Comparison of ENCODE assay signal across 15 mouse cellular contexts in genomic region chr7:34546609-34547316, GRCm38 (mm10).
A peak's percentile ranks its signal among the peaks of the same experiment; 100 is the strongest.
DNase-seq lines count a peak whose midpoint lies in the region; ATAC-seq and TF ChIP-seq lines count a peak whose summit lies in the region.
"Had no signal": no experiment of that assay in that cellular context is flagged by ENCODE, and none has a peak within 500 bp of the region (broad histone marks: within the 10 kb centered on the region; RNA-seq: fewer than 3 reads in every experiment).

No protein-coding gene starts in this region.

- in situ Hi-C loops in ES-E14 (cut with MboI; ENCODE audit: low sequenced_read_pairs in 2 of 2, unreplicated experiment in 2 of 2), result no loop called here

- H3K27ac ChIP-seq in kidney, postnatal 0 days, result no peak overlapping the region
- H3K27ac ChIP-seq in ES-E14 (ENCODE audit: insufficient read depth, low read depth, low read length, poor library complexity, severe bottlenecking), result peak overlapping the region; percentile 34
- no peak overlapping the region for H3K27ac ChIP-seq in embryonic facial prominence, embryonic 15.5 days (replicated peaks)
- H3K27ac ChIP-seq: forebrain, embryonic 13.5 days; lung, embryonic 15.5 days; midbrain, embryonic 15.5 days had no signal

- no peak overlapping the region for H3K9ac ChIP-seq in kidney, postnatal 0 days (ENCODE audit: low read depth, low read length)
- peak overlapping the region; percentile 78 for H3K9ac ChIP-seq in ES-E14 (ENCODE audit: insufficient read depth, low read depth, low read length, poor library complexity, severe bottlenecking)
- no peak overlapping the region for H3K9ac ChIP-seq in embryonic facial prominence, embryonic 15.5 days
- H3K9ac ChIP-seq: forebrain, embryonic 13.5 days; lung, embryonic 15.5 days; midbrain, embryonic 15.5 days had no signal

- 0 out of 2 replicates have a peak, but pooled peaks cover 3% of the 10 kb centered on the region for H3K4me1 ChIP-seq in kidney, postnatal 0 days (replicated peaks; ENCODE audit: insufficient read depth, low read length)
- peaks cover 0 to 5% of the 10 kb centered on the region in 2 experiments; a peak in 1 of 4 replicates for H3K4me1 ChIP-seq in ES-E14 (ENCODE audit: control insufficient read depth in 2 of 2, insufficient read depth in 2 of 2, low read length in 2 of 2, poor library complexity in 1 of 2)
- no peaks in the 10 kb centered on the region for H3K4me1 ChIP-seq in embryonic facial prominence, embryonic 15.5 days
- H3K4me1 ChIP-seq: lung, embryonic 15.5 days; midbrain, embryonic 15.5 days had no signal

- no peaks in the 10 kb centered on the region for H3K36me3 ChIP-seq in kidney, postnatal 0 days (ENCODE audit: insufficient read depth, low read length)
- peaks cover 3% of the 10 kb centered on the region; the same call in 1 of the 2 replicates for H3K36me3 ChIP-seq in ES-E14 (ENCODE audit: control insufficient read depth, insufficient read depth, low read length, poor library complexity, severe bottlenecking)
- H3K36me3 ChIP-seq in embryonic facial prominence, embryonic 15.5 days, result no peaks in the 10 kb centered on the region
- H3K36me3 ChIP-seq: lung, embryonic 15.5 days; midbrain, embryonic 15.5 days had no signal

- DNase-seq in kidney, postnatal 0 days (ENCODE audit: low spot score), result peak; percentile 44
- no peak for DNase-seq in kidney, postnatal 36 days
- DNase-seq in A20 (ENCODE audit: low read depth, low spot score) (peak; percentile 6), ES-E14 (ENCODE audit: low read depth, low spot score) (peak; percentile 77)
- DNase-seq in layer of hippocampus, adult 8-10 months (ENCODE audit: low spot score in 2 of 2), result no peak
- DNase-seq in layer of hippocampus, adult 9-10 months (ENCODE audit: low spot score), result no peak
- DNase-seq: cerebellum, adult 8-10 months; heart, adult 11 months; right cerebral cortex, postnatal 25 days; thymus, postnatal 4 days had no signal

- no peak overlapping the region for H3K4me3 ChIP-seq in kidney, postnatal 0 days (replicated peaks; ENCODE audit: low read depth, low read length)
- peak overlapping the region; percentile 65 to 100 for H3K4me3 ChIP-seq in ES-E14 (ENCODE audit: insufficient read depth in 1 of 2, low read depth in 1 of 2, low read length in 2 of 2, poor library complexity in 1 of 2, severe bottlenecking in 1 of 2)
- no peak overlapping the region for H3K4me3 ChIP-seq in embryonic facial prominence, embryonic 15.5 days (replicated peaks)
- H3K4me3 ChIP-seq: forebrain, embryonic 13.5 days; lung, embryonic 15.5 days; midbrain, embryonic 15.5 days had no signal

- H3K9me3 ChIP-seq in kidney, postnatal 0 days (replicated peaks; ENCODE audit: low read length), result no peaks in the 10 kb centered on the region
- no peaks in the 10 kb centered on the region for H3K9me3 ChIP-seq in ES-E14 (ENCODE audit: control insufficient read depth, insufficient read depth, low read depth, low read length)
- H3K9me3 ChIP-seq in embryonic facial prominence, embryonic 15.5 days (replicated peaks), result no peaks in the 10 kb centered on the region; the same call in 1 of the 2 replicates
- H3K9me3 ChIP-seq: lung, embryonic 15.5 days; midbrain, embryonic 15.5 days had no signal

- no peak overlapping the region for H3K4me2 ChIP-seq in kidney, postnatal 0 days (ENCODE audit: low read length)
- no peak overlapping the region for H3K4me2 ChIP-seq in embryonic facial prominence, embryonic 15.5 days (replicated peaks)
- H3K4me2 ChIP-seq: forebrain, embryonic 13.5 days; lung, embryonic 15.5 days; midbrain, embryonic 15.5 days had no signal

- H3K27me3 ChIP-seq in kidney, postnatal 0 days (ENCODE audit: insufficient read depth, low read length), result no peaks in the 10 kb centered on the region
- no peaks in the 10 kb centered on the region for H3K27me3 ChIP-seq in embryonic facial prominence, embryonic 15.5 days
- H3K27me3 ChIP-seq: lung, embryonic 15.5 days; midbrain, embryonic 15.5 days had no signal

- WGBS in kidney, postnatal 0 days, result 72% methylated on average over 19 of the region's 19 CpGs
- WGBS in embryonic facial prominence, embryonic 15.5 days, result 82% methylated on average over 19 of the region's 19 CpGs

- TF ChIP-seq CTCF in kidney, postnatal 0 days (IDR thresholded peaks at IDR 0.05; ENCODE audit: low read depth), result no peak

- ATAC-seq in kidney, postnatal 0 days (replicated peaks; ENCODE audit: low FRiP score, low read depth), result no peak
- peak; percentile 34; the same call in 1 of the 2 replicates for ATAC-seq in embryonic facial prominence, embryonic 15.5 days (ENCODE audit: insufficient number of reproducible peaks, low FRiP score, low TSS enrichment, low read depth)
- ATAC-seq: CD4-positive, CD25-positive, alpha-beta regulatory T cell, adult 4 months; midbrain, embryonic 15.5 days had no signal

TF ChIP-seq in ES-E14, 5 proteins besides CTCF, POLR2A, EP300 and RAD21:
- TF ChIP-seq MAFK (IDR thresholded peaks at IDR 0.05; ENCODE audit: insufficient read depth, low read depth, low read length) (no peak), CHD2 (IDR thresholded peaks at IDR 0.05; ENCODE audit: low read depth, low read length) (no peak), HCFC1 (IDR thresholded peaks at IDR 0.05; ENCODE audit: borderline replicate concordance, insufficient read depth, low read length) (no peak), ZC3H11A (IDR thresholded peaks at IDR 0.05; ENCODE audit: borderline replicate concordance, low read depth, low read length) (no peak), ZNF384 (IDR thresholded peaks at IDR 0.05; ENCODE audit: low read depth, low read length) (no peak)
TF ChIP-seq in ES-E14: peak in this region for 0.

Comparison
In these comparisons a context has a peak if more than half of its experiments do, and no peak if none do; other contexts are left out.
1. DNase-seq: peak in kidney, postnatal 0 days (single experiment), A20 (single experiment) and ES-E14 (single experiment); none in kidney, postnatal 36 days (0 of 2), layer of hippocampus, adult 8-10 months (0 of 2) and layer of hippocampus, adult 9-10 months (single experiment).
2. H3K4me3 ChIP-seq: peak in ES-E14 (2 of 2); none in kidney, postnatal 0 days (single experiment) and embryonic facial prominence, embryonic 15.5 days (single experiment).